In genomic region chr10:116655018-116655807, GRCm38 (mm10) we compare ENCODE assay signal across 8 mouse cellular contexts.
"Had no signal": no experiment of that assay in that cellular context is flagged by ENCODE, and none has a peak within 500 bp of the region (broad histone marks: within the 10 kb centered on the region; RNA-seq: fewer than 3 reads in every experiment).

No protein-coding gene starts in this region.

- DNase-seq: kidney, adult 11 months; kidney, postnatal 10 days; kidney, postnatal 4 days; left cerebral cortex, postnatal 4 days; lung, adult 18-20 months; right cerebral cortex, postnatal 4 days; spleen, adult 18-20 months; thymus, adult 2 months had no signal
